Mouse (Mus musculus) forebrain, embryonic 16.5 days (tissue): ENCODE measurements around the gene Olfr68. TPM values are rescaled to one million over a fixed set of nuclear protein-coding genes. Genes with fewer than 3 reads are reported as not detected.

Experiments used
- polyA plus RNA-seq: library from polyadenylated mRNA; unstranded; fragments of >200 nt; fragmentation: Nextera tagmentation; extraction: Ambion mirVana; gene quantifications from 2 replicates; pipeline ENCODE4 v1.2.1, GENCODE M21; 2015

Gene Olfr68
- polyA plus RNA-seq, 1 experiment from 2014 or later = not detected

Other genes starting within 250 kb of the Olfr68 start
- gene Olfr612, start 237.0 kb downstream of the Olfr68 start, polyA plus RNA-seq = not detected in 2 replicates
- gene Olfr613, start 231.6 kb downstream of the Olfr68 start, polyA plus RNA-seq = not detected in 2 replicates
- gene Olfr615, start 223.6 kb downstream of the Olfr68 start, polyA plus RNA-seq = not detected in 2 replicates
- not detected in 2 replicates for gene Olfr616, start 210.6 kb downstream of the Olfr68 start, polyA plus RNA-seq
- gene Olfr617, start 206.6 kb downstream of the Olfr68 start, polyA plus RNA-seq = not detected in 2 replicates
- gene Olfr618, start 189.6 kb downstream of the Olfr68 start, polyA plus RNA-seq = not detected in 2 replicates
- gene Olfr619, start 179.1 kb downstream of the Olfr68 start, polyA plus RNA-seq = not detected in 2 replicates
- not detected in 2 replicates for gene Olfr620, start 167.2 kb downstream of the Olfr68 start, polyA plus RNA-seq
- gene Olfr622, start 137.0 kb downstream of the Olfr68 start, polyA plus RNA-seq = not detected in 2 replicates
- gene Olfr623, start 116.0 kb downstream of the Olfr68 start, polyA plus RNA-seq = not detected in 2 replicates
- gene Olfr624, start 108.5 kb downstream of the Olfr68 start, polyA plus RNA-seq = not detected in 2 replicates
- gene Olfr625-ps1, start 97.0 kb downstream of the Olfr68 start, polyA plus RNA-seq = not detected in 2 replicates
- not detected in 2 replicates for gene Olfr243, start 65.0 kb downstream of the Olfr68 start, polyA plus RNA-seq
- not detected in 2 replicates for gene Olfr628, start 49.3 kb downstream of the Olfr68 start, polyA plus RNA-seq
- not detected in 2 replicates for gene Olfr629, start 34.8 kb downstream of the Olfr68 start, polyA plus RNA-seq
- not detected in 2 replicates for gene Olfr630, start 22.4 kb downstream of the Olfr68 start, polyA plus RNA-seq
- not detected in 2 replicates for gene Olfr69, start 8.1 kb downstream of the Olfr68 start, polyA plus RNA-seq
- not detected in 2 replicates for gene Olfr67, start 12.1 kb upstream of the Olfr68 start, polyA plus RNA-seq
- 1,171 and 1,472 TPM in 2 replicates for gene Hbb-bt, start 34.3 kb upstream of the Olfr68 start, polyA plus RNA-seq
- 3,869 and 4,747 TPM in 2 replicates for gene Hbb-bs, start 48.4 kb upstream of the Olfr68 start, polyA plus RNA-seq
- gene Hbb-bh2, start 60.8 kb upstream of the Olfr68 start, polyA plus RNA-seq = not detected in 2 replicates
- 0.43 TPM in 1 of 2 replicates, not detected in the other for gene Hbb-bh1, start 63.5 kb upstream of the Olfr68 start, polyA plus RNA-seq
- gene Hbb-y, start 73.5 kb upstream of the Olfr68 start, polyA plus RNA-seq = 24.4 and 25.7 TPM in 2 replicates
- not detected in 2 replicates for gene Olfr66, start 106.6 kb upstream of the Olfr68 start, polyA plus RNA-seq
- gene Olfr64, start 114.8 kb upstream of the Olfr68 start, polyA plus RNA-seq = not detected in 2 replicates
- not detected in 2 replicates for gene Olfr65, start 123.8 kb upstream of the Olfr68 start, polyA plus RNA-seq
- not detected in 2 replicates for gene Olfr631, start 149.1 kb upstream of the Olfr68 start, polyA plus RNA-seq
- not detected in 2 replicates for gene Olfr632, start 154.6 kb upstream of the Olfr68 start, polyA plus RNA-seq
- not detected in 2 replicates for gene Olfr633, start 164.7 kb upstream of the Olfr68 start, polyA plus RNA-seq
- gene Olfr635, start 191.5 kb upstream of the Olfr68 start, polyA plus RNA-seq = not detected in 2 replicates
- not detected in 2 replicates for gene Olfr638, start 219.0 kb upstream of the Olfr68 start, polyA plus RNA-seq
- gene Olfr639, start 237.6 kb upstream of the Olfr68 start, polyA plus RNA-seq = not detected in 2 replicates
- not detected in 2 replicates for gene Olfr640, start 245.9 kb upstream of the Olfr68 start, polyA plus RNA-seq